Mouse (Mus musculus): ENCODE data around the gene Myl9.

The Myl9 gene

DNA sequence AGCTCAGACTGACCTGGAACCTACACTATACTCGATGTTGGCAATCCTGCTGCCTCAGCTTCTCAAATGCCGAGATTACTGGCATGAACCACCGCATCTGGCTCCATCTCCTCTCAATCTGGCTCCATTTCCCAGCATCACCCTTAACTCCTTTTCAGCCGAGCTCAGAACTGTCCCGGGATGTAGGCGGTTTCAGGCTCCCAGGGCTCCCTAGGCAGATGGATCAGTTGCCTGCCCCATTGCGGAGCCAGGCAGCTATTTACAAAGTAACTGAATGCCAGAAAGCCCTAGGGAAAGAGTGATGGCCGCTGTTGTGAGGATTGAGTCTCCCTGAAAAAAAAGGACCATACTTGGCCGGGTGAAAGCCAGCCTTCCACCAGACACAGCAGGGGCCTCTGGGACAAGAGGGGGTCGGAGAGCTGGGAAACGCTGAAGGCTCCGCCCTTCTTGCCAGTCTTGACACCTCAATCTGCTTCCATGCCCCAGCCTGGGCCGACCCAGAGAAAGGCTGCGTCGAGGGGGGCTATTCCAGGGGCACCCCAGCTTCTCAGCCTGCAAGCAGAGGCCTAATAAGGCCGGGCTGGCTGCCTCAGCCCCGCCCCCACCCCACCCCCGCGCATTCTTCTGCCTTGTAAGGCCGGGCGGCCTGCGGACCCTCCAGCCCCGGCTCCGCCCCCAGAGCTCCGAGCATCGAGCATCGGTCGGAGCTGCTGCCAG lies at the start of gene Myl9:
Myl9 (plus strand) TSS at position 683 of the 717 bp plus-strand sequence.
- no peak for DNase-seq

DNA sequence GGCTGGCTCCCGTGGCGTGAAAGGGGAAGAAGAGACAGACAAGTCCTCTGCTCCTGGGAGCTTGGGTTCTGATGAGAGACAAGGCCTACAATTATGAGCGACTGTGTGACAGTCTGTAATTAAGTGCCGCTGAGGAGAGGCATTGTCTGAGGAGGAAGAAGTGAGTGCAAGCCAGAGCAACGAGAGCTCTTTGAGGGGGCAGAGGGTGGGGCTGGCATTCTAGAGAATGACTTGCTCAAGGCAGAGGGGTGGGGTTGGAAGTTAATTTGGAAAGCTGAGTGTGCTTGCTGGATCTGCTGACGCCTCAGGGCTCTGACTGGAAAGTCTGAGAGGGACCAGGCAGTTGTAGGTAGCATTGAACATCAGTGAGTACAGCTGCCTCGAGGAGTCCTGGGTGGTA lies 48.9 kb upstream of the Myl9 start:
- no peak for DNase-seq

DNA sequence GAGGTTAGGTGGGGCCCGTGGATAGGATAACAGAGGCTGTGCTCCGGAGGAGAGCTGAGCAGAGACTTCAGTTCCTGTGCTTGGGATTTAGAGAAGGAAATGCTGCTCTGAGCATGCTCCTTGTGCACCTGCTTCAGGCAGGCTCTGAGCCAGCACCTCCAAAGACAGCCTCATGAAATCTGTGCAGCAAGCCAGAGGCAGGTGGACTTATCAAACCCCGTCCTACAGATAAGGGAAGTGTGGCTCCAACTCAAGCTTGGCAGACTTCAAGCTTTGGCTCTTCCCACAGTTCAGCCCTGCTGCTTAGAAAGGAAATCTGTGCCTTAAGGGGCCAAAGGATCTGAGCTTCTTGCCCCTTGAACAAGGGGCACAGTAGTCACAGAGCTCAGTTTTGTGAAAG lies 48.3 kb upstream of the Myl9 start:
- no peak for DNase-seq

DNA sequence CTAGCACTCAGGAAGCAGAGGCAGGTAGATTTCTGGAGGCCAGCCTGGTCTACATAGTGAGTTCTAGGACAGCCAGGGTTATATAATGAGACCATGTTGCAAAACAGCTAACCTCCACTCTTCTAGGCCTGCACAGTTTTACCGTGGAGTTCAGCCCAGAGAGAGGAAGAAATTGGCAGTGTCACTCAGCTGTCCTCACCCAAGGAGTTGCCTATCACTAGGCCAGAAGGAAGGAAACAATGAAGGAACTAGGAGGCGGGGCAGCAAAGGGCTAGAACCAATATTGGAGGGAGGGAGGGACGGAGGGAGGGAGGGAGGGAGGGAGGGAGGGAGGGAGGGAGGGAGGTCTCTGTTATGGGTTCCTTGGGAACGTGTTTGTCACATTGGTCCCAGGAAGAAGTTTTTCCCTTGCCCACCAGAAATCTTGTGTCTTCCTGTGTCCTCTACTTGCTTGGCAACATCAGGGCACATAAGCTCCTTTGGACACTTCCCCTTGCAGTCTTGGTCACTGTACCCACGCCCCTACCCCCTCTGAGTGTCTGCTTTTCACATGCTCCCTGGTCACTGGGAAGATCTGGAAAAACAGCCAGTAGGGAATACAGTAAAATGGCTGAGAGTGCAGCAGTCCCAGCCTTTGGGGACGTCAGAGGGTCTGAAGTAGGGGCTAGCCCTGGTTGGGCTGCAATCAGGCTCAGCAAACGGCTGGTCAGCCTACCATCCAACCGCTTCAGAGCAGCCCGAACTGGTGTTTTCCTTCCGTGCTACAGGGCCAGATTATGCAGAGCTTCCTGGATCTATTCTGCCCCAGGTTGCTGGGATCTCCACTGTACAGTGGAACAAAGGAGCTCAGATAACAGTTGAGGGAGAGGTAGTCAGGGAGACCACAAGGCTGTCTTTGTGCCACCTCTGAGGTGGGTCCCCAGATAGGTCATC lies 45.4 kb upstream of the Myl9 start:
- no peak for DNase-seq

DNA sequence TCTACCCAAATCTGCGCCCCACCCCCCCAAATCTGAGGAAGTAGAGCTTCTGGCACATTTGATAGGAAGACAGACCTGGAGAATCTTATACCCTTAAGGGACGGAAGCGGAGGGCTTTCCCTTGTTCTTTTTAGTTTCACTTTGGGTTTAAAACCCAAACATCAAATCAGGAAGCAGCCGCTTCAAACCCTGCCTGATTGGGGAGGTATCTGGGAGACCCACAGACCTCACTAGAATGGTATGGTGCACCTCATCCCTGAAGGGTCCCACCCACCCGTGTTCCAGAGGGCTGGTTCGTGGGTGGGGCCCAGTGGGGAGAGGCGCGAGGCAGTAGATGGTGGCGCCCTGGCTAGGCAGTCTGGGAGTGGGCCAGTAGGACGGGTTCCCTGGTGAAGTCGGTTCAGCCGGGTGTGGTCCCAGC lies 44.7 kb upstream of the Myl9 start:
- DNase-seq: peak; percentile 65

DNA sequence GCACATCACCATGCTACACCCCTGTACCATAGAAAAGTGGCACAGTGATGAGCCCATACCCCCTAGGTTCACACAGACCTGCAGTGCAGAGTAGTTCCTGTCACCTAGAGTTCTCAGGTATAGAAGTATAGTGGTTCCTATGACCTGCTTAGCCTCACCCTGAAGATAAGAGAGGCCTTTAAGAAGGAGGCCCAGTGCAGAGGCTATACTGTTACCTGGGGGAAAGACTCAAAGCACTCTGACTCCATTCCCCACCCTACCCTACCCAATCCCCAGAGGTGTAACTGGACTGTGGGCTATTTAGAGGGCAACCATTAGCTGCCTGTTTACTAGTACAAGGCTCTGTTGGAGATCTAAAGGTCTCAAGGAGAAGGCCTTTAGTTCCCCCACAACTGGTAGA lies 43.6 kb upstream of the Myl9 start:
- no peak for DNase-seq

DNA sequence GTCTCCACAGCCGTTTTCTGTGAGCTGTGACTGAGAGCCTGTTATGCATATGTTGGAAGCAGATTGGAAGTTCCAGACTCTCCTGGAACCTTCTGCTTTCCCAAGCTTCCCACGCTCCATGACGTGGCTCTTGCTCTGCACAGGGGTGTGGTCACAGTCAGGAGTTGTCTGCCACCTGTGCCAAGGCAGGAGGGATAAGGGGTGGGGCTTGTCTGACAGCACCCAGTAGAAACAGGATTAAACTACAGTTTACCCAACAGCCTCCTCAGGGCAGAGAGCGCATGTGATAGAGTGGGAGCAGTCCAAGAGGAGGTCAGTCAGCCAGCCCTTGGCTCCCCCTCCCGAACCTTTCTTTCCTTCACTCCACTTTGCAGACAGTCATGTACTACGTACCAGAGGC lies 43.1 kb upstream of the Myl9 start:
- DNase-seq: no peak

DNA sequence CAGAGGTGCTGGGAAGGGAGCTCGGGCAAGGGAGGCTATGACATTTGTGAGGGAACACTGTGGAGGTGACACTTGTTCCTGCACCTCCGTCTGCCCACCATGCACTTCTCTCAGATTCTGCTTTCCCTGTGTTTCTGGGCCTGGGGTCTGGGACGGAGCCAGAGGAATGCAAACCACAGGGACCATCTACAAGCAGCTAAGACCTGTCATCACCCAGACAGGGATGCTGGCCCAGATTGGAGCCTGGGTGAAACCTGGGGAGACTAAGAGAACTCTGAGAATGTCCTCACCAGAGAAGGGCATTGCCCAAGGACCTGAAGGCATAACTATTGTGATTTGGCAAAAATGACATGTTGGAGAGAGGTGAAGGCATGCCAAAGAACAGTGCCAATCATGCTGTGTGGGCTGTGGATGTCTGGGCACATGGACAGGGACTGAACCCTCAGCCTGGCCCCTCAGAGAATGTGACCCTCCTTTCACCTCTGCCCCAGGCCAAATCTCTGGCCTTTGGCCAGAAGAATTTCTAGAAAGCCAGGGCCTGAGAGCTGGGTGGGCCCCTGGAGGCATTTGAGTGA lies 39.4 kb upstream of the Myl9 start:
- DNase-seq: no peak

DNA sequence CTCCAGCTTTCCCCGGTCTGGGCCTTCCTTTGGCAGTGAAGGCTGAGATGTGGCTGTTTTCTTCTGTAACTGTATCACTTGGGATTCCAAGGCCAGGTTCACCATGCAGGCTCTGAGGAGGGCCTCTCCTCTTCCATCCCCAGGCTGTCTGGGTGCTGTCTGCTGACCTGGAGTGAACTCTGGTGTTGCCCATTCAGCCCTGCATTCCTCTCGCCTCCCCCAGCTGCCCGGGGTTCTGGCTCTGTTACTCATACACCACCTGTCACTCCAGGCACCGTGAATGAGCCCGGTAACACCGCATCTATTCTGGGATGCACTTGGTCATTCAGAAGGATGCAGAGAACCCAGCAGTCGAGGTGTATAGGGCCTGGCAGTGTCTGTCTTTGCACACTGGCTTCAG lies 38.4 kb upstream of the Myl9 start:
- no peak for DNase-seq

DNA sequence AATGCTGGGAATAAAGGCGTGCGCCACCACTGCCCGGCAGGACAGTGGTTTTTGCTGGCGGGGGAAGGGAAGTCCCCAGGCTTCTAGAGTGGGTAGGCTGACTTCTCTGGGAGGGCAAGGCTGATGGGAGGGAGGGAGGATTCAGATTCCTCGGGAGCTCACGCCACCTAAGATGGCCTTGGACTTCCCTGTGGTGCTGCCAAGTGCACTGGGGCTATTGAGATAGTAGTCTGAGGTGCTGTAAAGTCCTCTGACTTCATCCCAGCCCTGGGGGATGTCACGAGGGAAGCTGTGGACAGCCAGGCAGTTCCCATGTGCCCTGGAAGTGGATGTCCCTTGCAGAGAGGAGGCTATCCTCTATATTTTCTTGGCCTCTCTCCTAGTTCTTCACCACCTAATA lies 37.2 kb upstream of the Myl9 start:
- DNase-seq: no peak

DNA sequence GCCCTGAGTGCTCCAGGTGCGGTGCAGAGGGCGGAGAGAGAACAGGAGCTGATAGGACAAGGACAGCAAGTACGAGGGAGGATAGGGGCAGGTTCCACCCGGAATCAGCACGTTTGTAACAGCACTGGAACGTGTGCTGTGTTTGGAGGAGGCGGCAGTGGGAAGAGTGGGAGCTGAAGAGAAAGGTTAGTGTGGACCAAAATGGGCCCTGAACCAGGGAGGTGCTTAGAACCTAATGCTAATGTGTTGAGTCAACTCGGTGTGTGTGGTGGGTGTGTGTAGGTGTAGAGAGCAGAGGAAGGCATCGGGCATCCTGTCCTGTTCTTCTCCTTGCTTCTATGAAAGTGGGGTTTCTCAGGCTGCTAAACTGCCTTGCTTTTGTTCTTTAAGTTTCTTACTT lies 34.0 kb upstream of the Myl9 start:
- DNase-seq: no peak

DNA sequence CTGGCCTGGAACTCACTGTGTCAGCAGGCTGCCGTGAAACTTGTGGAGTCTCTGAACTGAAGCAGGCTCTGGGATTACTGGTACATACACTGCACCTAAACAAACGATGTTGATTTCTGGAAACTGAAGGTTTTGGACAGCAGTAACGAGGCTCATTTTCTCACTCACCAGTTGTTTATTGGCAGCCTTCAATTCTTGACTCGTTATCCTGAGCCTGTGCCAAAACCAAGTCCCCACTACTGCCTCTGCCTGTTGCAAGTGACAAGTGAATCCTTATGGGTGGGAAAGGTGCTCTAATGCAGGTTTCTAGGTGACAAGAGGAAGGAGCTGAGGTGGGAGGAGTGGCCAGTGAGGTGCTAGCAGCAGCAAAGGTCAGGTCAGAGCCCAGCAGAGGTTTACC lies 33.2 kb upstream of the Myl9 start:
- no peak for DNase-seq

DNA sequence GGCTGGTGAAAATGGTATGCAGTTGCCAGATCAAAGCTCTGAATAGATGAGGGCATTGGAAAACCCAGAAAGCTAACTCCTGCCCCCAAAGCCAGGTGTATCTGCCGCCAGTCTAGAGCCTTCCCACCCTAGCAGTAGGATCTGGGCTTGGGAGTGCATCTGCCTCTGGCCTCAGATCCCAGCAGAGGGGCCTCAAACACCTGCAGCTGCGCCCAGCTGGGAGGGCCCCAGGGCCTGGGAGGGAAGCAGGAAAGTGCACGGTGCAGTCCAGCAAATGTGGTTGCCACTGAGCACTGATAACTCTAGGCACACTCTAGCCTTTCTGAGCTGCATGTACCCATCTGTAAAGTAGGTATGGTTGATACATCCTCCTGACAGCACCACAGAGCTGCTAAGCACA lies 32.0 kb upstream of the Myl9 start:
- no peak for DNase-seq

DNA sequence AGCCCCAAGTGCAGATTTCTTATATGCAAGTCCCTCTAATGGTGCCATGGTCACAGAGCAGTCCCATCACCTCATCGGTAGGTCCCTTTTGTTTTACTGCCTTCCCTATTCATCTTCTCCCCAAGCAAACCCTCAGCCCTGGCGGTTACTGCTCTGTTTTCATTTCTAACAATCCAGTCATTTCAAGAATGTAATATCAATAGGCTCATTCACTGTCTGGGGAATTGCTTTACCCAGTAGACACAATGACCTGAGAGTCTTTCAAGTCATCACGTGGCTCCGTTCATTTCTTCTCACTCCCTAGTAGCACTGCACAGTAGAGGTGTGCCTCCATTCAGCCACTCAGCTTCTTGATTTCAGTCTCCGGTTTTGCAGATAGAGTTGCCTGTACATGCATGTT lies 30.8 kb upstream of the Myl9 start:
- DNase-seq: no peak

DNA sequence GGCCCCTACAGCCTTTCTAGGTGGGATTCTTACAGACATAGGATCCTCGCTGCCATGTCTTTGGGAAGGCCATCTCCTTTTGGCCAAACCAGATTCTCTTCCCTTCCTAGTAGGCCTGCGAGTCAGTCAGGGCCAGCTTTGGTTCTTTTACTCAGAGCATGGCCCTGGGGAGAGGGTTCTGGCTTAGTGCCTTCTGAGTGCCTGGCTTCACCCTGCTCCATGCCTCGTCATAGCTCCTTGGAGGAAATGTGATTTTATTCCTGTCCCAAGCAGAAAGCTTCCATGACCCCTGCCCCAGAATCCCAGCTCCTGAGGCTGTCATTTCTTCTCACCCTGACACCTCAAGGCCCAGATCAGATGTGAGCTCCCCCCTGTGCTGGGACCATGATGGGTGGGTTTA lies 27.9 kb upstream of the Myl9 start:
- DNase-seq: no peak

DNA sequence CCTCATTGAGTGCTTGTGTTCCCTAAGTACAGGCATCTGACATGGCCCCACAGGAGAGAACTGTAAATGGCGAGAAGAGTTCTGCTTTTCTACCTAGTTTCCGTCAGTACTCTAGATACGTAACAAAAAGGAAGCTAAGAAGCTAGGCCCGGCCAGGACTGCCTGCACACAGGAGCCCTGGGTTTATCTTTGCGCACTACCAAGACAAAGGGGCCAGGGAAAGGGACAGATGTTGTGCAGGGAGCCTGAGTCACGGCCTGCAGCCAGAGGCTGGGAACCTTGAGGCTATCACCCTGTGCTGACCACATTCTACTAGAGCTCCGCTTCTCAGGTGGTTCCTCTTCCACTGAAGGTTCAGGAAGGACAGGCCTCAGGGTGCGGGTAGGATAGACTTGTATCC lies 25.5 kb upstream of the Myl9 start:
- no peak for DNase-seq

DNA sequence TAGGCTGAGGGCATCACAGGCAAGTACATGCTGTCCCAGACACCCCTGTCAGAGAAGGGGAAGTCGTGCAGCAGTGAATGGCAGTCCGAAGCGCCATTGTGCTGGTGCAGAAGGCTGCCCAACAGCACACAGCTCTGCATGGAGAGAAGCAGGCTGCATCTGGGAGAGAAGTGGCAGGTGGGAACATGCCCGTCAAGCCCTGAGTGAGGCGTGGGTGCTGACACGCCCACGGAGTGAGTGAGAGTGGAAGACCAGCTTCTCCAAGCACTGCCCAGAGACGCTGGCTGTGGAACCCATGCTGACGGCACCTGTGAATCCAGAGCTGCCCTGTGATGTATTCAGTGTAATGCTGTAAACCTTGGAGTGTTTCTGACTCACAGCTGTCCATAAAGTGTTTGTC lies 18.3 kb upstream of the Myl9 start:
- no peak for DNase-seq

DNA sequence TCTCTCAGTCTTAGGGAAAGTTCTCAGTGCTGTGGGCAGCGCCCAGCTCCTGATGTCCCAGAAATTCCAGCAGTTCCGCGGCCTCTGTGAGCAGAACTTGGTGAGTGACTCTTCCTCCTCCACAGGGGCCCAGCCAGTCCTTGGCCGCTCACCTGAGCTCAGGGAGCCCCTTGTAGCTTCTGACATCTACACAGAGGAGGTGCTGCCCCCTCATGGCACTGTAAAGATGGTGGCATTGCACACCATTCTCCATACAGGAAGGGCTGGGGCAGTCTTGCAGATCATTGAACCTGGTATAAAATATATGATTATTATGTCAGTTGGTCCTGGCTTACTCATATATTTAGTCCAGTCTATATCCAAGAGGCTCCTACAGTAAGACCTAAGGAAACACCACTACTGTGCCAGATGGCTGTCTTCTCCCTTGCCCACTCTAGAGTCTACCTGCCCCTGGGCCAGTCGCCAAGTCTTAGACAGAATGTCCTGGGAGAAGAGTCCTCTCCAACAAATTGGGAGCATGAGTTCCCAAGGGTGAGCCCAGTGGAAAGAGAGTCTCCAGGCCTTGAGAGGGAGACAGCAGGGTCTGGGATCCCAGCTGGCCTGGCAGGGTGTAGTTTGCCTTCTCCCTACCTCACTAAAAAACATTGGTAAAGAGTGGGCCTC lies 14.2 kb upstream of the Myl9 start:
- DNase-seq: peak; percentile 34

DNA sequence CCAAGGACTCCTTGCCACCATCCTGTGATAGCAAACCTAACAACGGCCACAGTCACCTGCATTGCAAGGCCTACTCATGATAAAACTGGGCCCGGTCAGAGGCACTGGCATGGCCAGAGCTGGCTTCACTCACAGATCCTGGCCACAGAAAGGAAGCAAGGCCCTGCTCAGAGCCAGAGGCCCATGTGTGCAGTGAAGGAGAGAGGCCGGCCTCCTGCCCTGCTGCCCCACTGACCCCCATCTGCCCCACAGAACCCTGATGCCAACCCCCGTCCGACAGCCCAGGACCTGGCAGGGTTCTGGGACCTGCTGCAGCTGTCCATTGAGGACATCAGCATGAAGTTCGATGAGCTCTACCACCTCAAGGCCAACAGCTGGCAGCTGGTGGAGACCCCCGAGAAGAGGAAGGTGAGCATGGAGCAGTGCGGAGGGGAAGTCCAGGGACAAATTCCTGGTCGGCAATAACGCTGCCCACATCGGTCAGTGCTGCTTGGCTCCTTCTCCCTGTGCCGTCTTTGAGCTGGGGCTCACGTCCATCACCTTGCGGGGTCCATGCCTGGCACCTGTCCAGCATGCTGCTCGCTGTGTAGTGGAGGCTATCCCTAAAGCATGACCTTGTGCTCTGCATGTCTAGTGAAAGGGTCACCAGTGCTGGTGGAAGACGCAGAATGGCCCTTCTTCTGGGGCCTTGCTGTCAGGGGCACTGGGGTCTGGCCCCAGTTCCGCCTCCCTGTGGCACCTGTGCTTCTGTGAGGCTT lies 13.5 kb upstream of the Myl9 start:
- no peak for DNase-seq

DNA sequence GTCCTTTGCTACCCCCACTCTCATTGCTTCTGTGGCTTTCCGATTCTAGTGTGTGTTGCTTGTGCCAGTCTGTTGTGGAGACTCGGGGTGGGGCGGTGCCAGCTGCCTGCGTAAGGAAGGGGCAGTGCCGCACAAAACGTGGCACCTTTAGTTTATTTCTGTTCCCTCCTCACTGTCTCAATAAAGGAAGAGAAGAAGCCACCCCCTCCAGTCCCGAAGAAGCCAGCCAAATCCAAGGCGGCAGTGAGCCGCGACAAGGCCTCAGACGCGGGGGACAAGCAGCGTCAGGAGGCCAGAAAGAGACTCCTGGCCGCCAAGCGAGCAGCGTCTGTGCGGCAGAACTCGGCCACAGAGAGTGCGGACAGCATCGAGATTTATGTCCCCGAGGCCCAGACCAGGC lies 12.7 kb upstream of the Myl9 start:
- DNase-seq: no peak

DNA sequence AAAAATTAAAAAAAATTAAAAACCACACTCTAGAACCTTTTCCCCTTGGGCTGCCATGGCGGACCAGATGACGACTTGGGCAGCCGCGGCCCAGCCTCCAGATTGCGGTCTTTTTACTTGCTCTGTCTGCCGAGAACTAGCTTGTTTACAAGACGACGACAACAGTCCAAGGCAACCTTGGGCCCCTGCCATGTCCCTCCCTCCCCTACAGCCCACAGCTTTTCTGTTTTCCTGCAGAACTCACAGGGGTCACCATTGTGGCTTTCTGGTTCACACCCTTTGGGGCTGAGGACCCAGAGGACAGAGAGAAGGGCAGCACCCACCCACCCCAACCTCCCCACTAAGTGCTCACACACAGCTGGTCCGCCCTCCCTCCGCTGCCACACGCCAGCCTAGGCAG lies 12.1 kb upstream of the Myl9 start:
- DNase-seq: no peak

DNA sequence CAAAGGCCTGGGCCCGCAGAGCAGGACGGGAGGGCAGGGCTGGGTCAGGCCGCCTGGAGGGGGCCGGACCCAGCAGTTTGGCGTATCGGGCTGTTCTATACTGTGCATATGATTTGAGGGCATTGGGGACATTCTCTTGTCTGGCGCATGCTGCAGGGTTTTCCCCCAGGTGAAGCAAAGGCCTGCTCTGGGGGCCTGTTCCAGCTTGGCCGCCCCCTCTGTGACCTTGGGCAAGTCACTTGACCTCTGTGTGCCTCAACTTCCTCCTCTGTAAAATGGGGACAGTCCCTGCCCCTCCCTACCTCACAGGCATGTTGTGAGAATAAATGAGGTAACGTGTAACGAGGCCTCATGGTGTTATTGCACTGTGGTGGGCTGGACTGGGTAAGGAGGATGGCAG lies 11.2 kb upstream of the Myl9 start:
- no peak for DNase-seq

DNA sequence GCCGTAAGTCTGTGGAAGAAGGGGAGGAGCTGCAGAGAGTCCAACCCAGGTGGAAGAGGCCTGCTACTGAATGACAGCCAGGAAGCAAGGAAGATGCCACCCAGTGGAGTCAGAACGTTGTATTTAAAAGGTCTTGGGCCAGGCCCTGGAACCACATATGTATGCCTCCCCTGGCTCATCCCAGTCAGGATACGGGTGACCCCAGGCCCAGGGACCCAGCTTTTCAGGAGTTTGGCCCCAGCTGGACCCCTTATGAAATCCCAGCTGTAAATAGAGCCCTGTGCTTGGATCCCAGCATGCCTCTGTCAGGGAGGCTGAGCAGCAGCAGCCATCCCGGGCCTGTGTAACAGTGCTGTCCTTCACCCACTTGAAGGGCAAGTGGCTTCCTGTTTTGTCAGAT lies 10.5 kb upstream of the Myl9 start:
- no peak for DNase-seq

All from thymus, postnatal 14 days (tissue).